Mouse (Mus musculus) spleen, adult 2 months (tissue): ENCODE data around the gene Camk1g. TPM values are rescaled to one million over a fixed set of nuclear protein-coding genes. Genes with fewer than 3 reads are reported as not detected.

Experiments used
- DNase-seq, 2 experiments: peaks; one replicate each; pipeline versions ENCODE4 v3.0.0 to v3.0.0-alpha.2; 2012 to 2021; ENCODE audit warnings: low spot score in 2 of 2, low read depth in 1 of 2
- H3K27ac ChIP-seq: fragments of 200-500 bp; 2 replicates; pipeline ENCODE4 v1.5.1; 2012; ENCODE audit warnings: low read length, inconsistent platforms; ENCODE audit not compliant: insufficient read depth
- H3K27me3 ChIP-seq: fragments of 200-500 bp; 2 replicates; pipeline ENCODE4 v1.6.1; 2012; ENCODE audit warnings: mild to moderate bottlenecking, moderate library complexity, low read length, inconsistent platforms; ENCODE audit not compliant: control insufficient read depth, insufficient read depth
- H3K36me3 ChIP-seq: fragments of 200-500 bp; 2 replicates; pipeline ENCODE4 v1.6.1; 2012; ENCODE audit warnings: mild to moderate bottlenecking, low read length, inconsistent platforms; ENCODE audit not compliant: control insufficient read depth, insufficient read depth
- H3K4me1 ChIP-seq: fragments of 200-500 bp; 2 replicates; pipeline ENCODE4 v1.6.1; 2011; ENCODE audit warnings: inconsistent platforms; ENCODE audit not compliant: control insufficient read depth, insufficient read depth, insufficient read length
- H3K4me3 ChIP-seq: fragments of 200-500 bp; 2 replicates; pipeline ENCODE4 v1.5.1; 2011; ENCODE audit warnings: mild to moderate bottlenecking, inconsistent platforms; ENCODE audit not compliant: insufficient read depth, insufficient read length; ENCODE audit errors: extremely low read depth
- CTCF ChIP-seq: fragments of 200-500 bp; IDR thresholded peaks from 2 replicates; pipeline ENCODE4 v1.5.1; 2011; ENCODE audit warnings: mild to moderate bottlenecking, inconsistent platforms; ENCODE audit not compliant: insufficient read depth, insufficient read length, insufficient replicate concordance; ENCODE audit errors: extremely low read depth
- POLR2A ChIP-seq: fragments of 200-500 bp; IDR thresholded peaks from 2 replicates; pipeline ENCODE4 v1.6.1; 2011; ENCODE audit warnings: low read depth, low read length, inconsistent platforms
- WGBS: fragments of 180-500 bp; shearing (Covaris S2); methylation state at CpG from one replicate; pipeline ENCODE4 v1.1.7; 2018; 5-methylcytosine and 5-hydroxymethylcytosine counted together
- polyA plus RNA-seq: library from polyadenylated mRNA; depleted of rRNA; stranded (reverse); fragments of >200 nt; gene quantifications from 2 replicates; pipeline ENCODE4 v1.2.3, GENCODE M21; 2012

Gene Camk1g
- polyA plus RNA-seq, 1 experiment: 0.26 TPM

- Histone ChIP-seq H3K27ac (no peak overlapping the region), H3K4me1 (no peaks in the 10 kb centered on the region; the same call in 1 of the 2 replicates), H3K27me3 (no peaks in the 10 kb centered on the region), H3K36me3 (no peaks in the 10 kb centered on the region), H3K4me3 (no peak overlapping the region)
- 84% methylated on average over 5 of the region's 5 CpGs for WGBS
- TF ChIP-seq POLR2A (no peak), CTCF (no peak)
- DNase-seq: no peak
Observed at GRCm38 (mm10) chr1:193327686-193328085, 42.4 kb downstream of the Camk1g start.

DNA sequence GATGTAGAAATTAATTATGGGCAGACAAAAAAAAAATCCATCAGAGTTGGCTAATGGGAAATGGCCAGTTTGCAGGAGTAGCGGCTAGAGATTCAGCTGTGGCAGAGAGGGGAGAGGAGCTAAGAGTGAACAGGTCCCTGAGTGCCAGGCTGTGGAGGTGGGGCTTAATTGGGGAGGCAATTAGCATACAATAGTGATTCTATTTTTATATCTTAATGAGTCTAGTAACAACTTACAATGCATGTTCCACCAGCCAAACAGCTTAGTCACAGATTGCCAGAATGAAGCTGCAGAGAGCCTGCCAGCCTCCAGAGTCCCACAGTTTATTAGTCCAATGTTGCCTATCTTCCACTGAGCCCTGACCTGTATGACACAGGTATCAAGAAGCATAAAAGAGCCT, 42.9 kb downstream of the Camk1g start:
- Histone ChIP-seq H3K4me3 (no peak overlapping the region), H3K36me3 (no peaks in the 10 kb centered on the region), H3K27ac (no peak overlapping the region), H3K4me1 (no peaks in the 10 kb centered on the region; the same call in 1 of the 2 replicates), H3K27me3 (no peaks in the 10 kb centered on the region)
- 100% methylated on average over 1 of the region's 1 CpGs for WGBS
- DNase-seq: no peak
- no peak for TF ChIP-seq POLR2A
- no peak for TF ChIP-seq CTCF

GRCm38 (mm10) chr1:193326456-193327145, 43.5 kb downstream of the Camk1g start:
- no peak overlapping the region for H3K27ac ChIP-seq
- no peak for DNase-seq

DNA sequence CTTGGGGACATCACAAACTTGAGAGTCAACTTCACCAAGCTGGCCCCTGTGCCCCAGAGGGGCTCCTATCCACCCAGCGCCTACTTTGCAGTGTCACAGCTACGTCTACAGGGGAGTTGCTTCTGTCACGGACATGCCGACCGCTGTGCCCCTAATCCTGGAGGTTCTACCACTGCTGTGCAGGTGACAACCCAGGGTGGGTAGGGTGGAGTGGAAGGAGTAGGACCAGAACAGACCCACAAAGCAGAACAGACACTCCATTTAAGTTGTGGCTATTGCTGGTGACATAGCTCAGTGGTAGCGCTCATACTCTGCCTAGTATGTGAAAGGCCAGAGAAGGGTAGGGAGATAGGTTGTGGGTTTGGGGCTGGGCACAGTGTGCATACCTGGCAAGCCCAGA, 44.2 kb downstream of the Camk1g start:
- H3K27me3 ChIP-seq: no peaks in the 10 kb centered on the region
- no peaks in the 10 kb centered on the region for H3K36me3 ChIP-seq
- TF ChIP-seq CTCF (no peak), POLR2A (no peak)
- no peaks in the 10 kb centered on the region; the same call in 1 of the 2 replicates for H3K4me1 ChIP-seq
- DNase-seq: no peak
- no peak overlapping the region for H3K4me3 ChIP-seq
- WGBS: 91% methylated on average over 6 of the region's 6 CpGs
- H3K27ac ChIP-seq: no peak overlapping the region

More at GRCm38 (mm10) chr1:193326456-193327145, 43.5 kb downstream of the Camk1g start:
- H3K27me3 ChIP-seq: no peaks in the 10 kb centered on the region
- TF ChIP-seq CTCF: no peak
- no peak for TF ChIP-seq POLR2A
- H3K4me3 ChIP-seq: no peak overlapping the region
- no peaks in the 10 kb centered on the region; the same call in 1 of the 2 replicates for H3K4me1 ChIP-seq
- no peaks in the 10 kb centered on the region for H3K36me3 ChIP-seq
- 73% methylated on average over 7 of the region's 7 CpGs for WGBS

- H3K4me1 ChIP-seq: no peaks in the 10 kb centered on the region
- H3K36me3 ChIP-seq: no peaks in the 10 kb centered on the region
- no peaks in the 10 kb centered on the region for H3K27me3 ChIP-seq
- DNase-seq: peak in 1 of 2 experiments; percentile 45
- WGBS: 58% methylated on average over 2 of the region's 2 CpGs
- TF ChIP-seq POLR2A (no peak), CTCF (peak; percentile 74)
- no peak overlapping the region for H3K27ac ChIP-seq
- no peak overlapping the region for H3K4me3 ChIP-seq
Observed at GRCm38 (mm10) chr1:193324224-193324623, 45.9 kb downstream of the Camk1g start.

- no peak for DNase-seq
- H3K27me3 ChIP-seq: no peaks in the 10 kb centered on the region
- no peak for TF ChIP-seq POLR2A
- no peak for TF ChIP-seq CTCF
Observed at GRCm38 (mm10) chr1:193323686-193324085, 46.4 kb downstream of the Camk1g start.

GRCm38 (mm10) chr1:193320398-193320797, 49.7 kb downstream of the Camk1g start:
- Histone ChIP-seq H3K36me3 (no peaks in the 10 kb centered on the region), H3K27ac (no peak overlapping the region), H3K4me1 (no peaks in the 10 kb centered on the region), H3K27me3 (no peaks in the 10 kb centered on the region), H3K4me3 (no peak overlapping the region)
- TF ChIP-seq POLR2A (no peak), CTCF (no peak)
- WGBS: 87% methylated on average over 8 of the region's 8 CpGs
- DNase-seq: no peak

More at GRCm38 (mm10) chr1:193323686-193324085, 46.4 kb downstream of the Camk1g start:
- no peak overlapping the region for H3K27ac ChIP-seq
- H3K4me3 ChIP-seq: no peak overlapping the region
- no peaks in the 10 kb centered on the region for H3K4me1 ChIP-seq
- WGBS: 98% methylated on average over 6 of the region's 6 CpGs
- no peaks in the 10 kb centered on the region for H3K36me3 ChIP-seq
